Mouse (Mus musculus) retina, embryonic 14.5 days (tissue): ENCODE data around the gene Gid8.
A peak's percentile ranks its signal among the peaks of the same experiment; 100 is the strongest.

Experiments
- DNase-seq: peaks from one replicate; pipeline ENCODE4 v3.0.0-alpha.2; 2015; ENCODE audit warnings: low spot score

Gene Gid8

GRCm38 (mm10) chr2:180748904-180749303 lies 39.0 kb downstream of the Gid8 start:
- DNase-seq = no peak

- no peak for DNase-seq
Measured at GRCm38 (mm10) chr2:180754976-180755688, 45.2 kb downstream of the Gid8 start.

GRCm38 (mm10) chr2:180755896-180756295 lies 46.0 kb downstream of the Gid8 start:
- peak; percentile 79 for DNase-seq

DNA sequence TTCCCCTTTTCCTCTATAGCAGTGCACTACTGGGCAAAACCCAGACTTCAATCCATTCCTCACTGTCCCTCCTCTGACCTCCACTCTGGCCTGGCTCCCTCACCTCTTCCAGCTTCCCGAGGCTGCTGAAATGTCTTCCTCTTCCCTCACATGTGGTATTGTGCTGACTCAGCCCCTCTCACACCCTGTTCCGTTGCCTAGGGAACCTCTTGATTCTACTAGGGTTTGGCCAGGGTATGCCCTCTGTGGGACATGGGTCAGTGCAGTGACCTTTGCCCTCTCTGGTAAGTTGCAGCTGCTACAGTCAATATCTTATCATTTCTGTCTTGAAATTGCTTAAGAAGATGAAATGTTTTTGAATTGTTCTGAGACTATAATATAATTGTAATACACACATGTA lies 46.9 kb downstream of the Gid8 start:
- no peak for DNase-seq

DNA sequence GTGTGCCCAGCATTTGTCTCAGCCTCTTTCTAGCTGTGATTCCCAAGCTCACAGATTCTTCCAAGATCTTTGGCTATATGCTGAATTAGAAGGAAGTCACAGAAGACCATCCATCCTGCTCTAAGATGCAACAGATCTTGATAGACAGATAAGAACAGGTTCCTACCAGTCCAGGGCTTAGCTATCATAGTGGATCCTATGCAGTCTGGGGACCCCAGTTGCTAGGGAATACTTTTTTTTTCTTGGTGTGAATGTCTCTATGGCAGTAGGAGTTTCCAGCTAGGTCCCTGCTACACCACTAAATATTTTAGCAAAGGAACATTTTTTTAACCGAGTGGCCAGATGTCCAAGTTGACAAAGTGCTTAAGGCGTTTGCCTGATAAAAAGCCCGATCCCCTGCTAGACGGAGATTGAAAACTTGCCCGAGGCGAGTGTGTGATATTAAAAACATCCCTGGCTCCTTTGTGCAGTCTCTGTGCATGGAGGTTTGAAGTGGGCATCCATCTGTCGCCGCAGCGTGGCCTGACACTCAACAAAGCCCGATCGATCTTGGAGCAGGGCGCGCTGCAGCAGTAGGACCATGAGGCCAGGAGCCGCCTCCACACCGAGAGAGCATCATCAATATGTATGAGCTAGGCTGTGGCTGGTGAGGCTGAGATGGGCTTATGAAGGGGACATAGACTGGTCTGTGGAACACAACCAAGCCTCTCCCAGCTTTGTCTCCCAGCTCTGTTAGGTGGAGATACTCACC lies 48.8 kb downstream of the Gid8 start:
- DNase-seq = peak; percentile 48

DNA sequence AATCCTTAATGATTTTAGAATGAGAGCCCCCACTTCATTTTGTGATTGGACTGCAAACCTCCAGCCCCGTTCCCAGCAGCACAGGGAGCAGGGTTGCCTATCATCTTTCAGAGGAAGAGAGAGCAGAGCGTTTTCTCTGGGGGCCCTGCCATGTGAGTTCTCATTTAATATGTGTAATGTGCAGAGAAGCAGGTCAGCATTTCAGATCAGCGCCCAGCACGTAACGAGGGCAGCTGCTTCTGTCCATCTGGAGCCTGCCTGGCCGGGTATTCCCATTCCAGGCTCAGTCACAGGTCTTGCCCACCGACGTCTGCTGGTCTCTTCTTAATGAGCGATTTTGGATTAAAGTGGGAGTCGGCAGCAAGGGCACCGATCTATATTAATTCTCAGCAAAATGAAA lies 55.1 kb downstream of the Gid8 start:
- DNase-seq = peak; percentile 52

DNA sequence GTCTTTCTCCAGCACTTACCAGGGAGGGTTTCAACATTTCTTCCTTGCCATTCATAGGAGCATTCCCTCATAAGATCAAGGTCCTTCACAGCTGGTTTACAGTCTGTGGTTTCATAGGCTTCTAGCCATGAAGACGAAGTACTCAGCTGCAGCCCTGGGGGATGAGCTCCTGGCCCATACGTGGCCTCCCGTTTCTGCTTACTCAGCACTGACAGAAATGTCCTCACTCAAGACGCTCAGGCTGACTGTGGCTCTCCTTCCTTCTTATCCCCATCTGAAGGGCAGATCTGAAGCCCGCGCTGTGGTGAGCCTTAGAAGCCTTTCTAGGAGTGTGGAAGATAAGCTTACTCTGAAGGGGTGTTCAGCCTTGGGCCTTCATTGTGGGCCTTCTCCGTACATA lies 55.8 kb downstream of the Gid8 start:
- DNase-seq = no peak
